Mouse (Mus musculus) C2C12 (cell line): ENCODE results near the gene Hdac5.

Experiments used
- CEBPB ChIP-seq: IDR thresholded peaks from one replicate; pipeline ENCODE4 v1.6.1; 2011; ENCODE audit warnings: low read depth, mild to moderate bottlenecking, control low read depth, moderate library complexity
- CTCF ChIP-seq: IDR thresholded peaks from one replicate; pipeline ENCODE4 v1.5.1; 2011; ENCODE audit not compliant: control insufficient read depth, insufficient read depth, insufficient read length
- MAX ChIP-seq: IDR thresholded peaks from one replicate; pipeline ENCODE4 v1.6.1; 2011; ENCODE audit warnings: mild to moderate bottlenecking, control low read depth
- MYOG ChIP-seq: IDR thresholded peaks from one replicate; pipeline ENCODE4 v1.6.1; 2011; ENCODE audit not compliant: control insufficient read depth, insufficient read length; ENCODE audit errors: extremely low read depth
- USF1 ChIP-seq: IDR thresholded peaks from one replicate; pipeline ENCODE4 v1.6.1; 2011; ENCODE audit warnings: low read depth, mild to moderate bottlenecking, control low read depth, moderate library complexity

- TF ChIP-seq MAX: no peak
- no peak for TF ChIP-seq USF1
- no peak for TF ChIP-seq CTCF
- TF ChIP-seq MYOG: no peak
- no peak for TF ChIP-seq CEBPB
These were observed 49.6 kb upstream of the Hdac5 start for GRCm38 (mm10) chr11:102279595-102279994.
